Mouse (Mus musculus) heart, adult 2 months (tissue): ENCODE data around the gene Hist1h2bg. TPM values are rescaled to one million over a fixed set of nuclear protein-coding genes. Genes with fewer than 3 reads are reported as not detected.
A peak's percentile ranks its signal among the peaks of the same experiment; 100 is the strongest.
"Not testable (repeated sequence)": the region's sequence is repeated elsewhere in the genome, so short reads cannot be mapped to it uniquely, and the experiment has no call there.

Experiments used
- DNase-seq, 2 experiments: peaks; one replicate each; pipeline ENCODE4 v3.0.0; 2021
- H3K27ac ChIP-seq: fragments of 200-600 bp; 2 replicates; pipeline ENCODE4 v1.8.1; 2022
- H3K27me3 ChIP-seq: fragments of 200-500 bp; 2 replicates; pipeline ENCODE4 v1.6.1; 2012; ENCODE audit warnings: mild to moderate bottlenecking, low read length, inconsistent platforms, mixed read lengths; ENCODE audit not compliant: control insufficient read depth, insufficient read depth
- H3K36me3 ChIP-seq: fragments of 200-500 bp; 2 replicates; pipeline ENCODE4 v1.6.1; 2012; ENCODE audit warnings: low read length, inconsistent platforms; ENCODE audit not compliant: control insufficient read depth, insufficient read depth
- H3K4me1 ChIP-seq: fragments of 200-500 bp; 2 replicates; pipeline ENCODE4 v1.6.1; 2011; ENCODE audit warnings: low read length; ENCODE audit not compliant: control insufficient read depth, insufficient read depth
- H3K4me3 ChIP-seq: fragments of 200-600 bp; 2 replicates; pipeline ENCODE4 v1.8.1; 2022
- H3K79me2 ChIP-seq: fragments of 200-500 bp; replicated peaks from 2 replicates; pipeline ENCODE4 v1.6.1; 2012; ENCODE audit warnings: mild to moderate bottlenecking, inconsistent platforms, low read length, moderate library complexity, mixed read lengths; ENCODE audit not compliant: control insufficient read depth, insufficient read depth
- H3K9ac ChIP-seq: fragments of 200-500 bp; 2 replicates; pipeline ENCODE4 v1.6.1; 2012; ENCODE audit warnings: low read depth, mild to moderate bottlenecking, control low read depth, inconsistent platforms, low read length, mixed read lengths
- CTCF ChIP-seq: fragments of 200-600 bp; IDR thresholded peaks from 2 replicates; pipeline ENCODE4 v1.8.1; 2022; ENCODE audit warnings: antibody characterized with exemption, mild to moderate bottlenecking, moderate library complexity
- EP300 ChIP-seq: fragments of 200-500 bp; IDR thresholded peaks from 2 replicates; pipeline ENCODE4 v1.6.1; 2011; ENCODE audit warnings: low read depth, low read length, control low read depth; ENCODE audit not compliant: insufficient read depth
- POLR2A ChIP-seq: fragments of 200-500 bp; IDR thresholded peaks from 2 replicates; pipeline ENCODE4 v1.6.1; 2011; ENCODE audit warnings: mild to moderate bottlenecking, low read depth, low read length, control low read depth; ENCODE audit not compliant: insufficient read depth
- WGBS: fragments of 180-500 bp; shearing (Covaris S2); methylation state at CpG from one replicate; pipeline ENCODE4 v1.1.7; 2018; 5-methylcytosine and 5-hydroxymethylcytosine counted together
- intact Hi-C: fragments of 180-260 bp; cut with DNase I; formaldehyde crosslinking; loops from one replicate; pipeline ENCODE4 v1.15.1; 2025
- polyA plus RNA-seq: library from polyadenylated mRNA; depleted of rRNA; stranded (reverse); fragments of >200 nt; gene quantifications from 2 replicates; pipeline ENCODE4 v1.2.3, GENCODE M21; 2012
- total RNA-seq, 2 experiments: library from RNA; stranded (reverse); gene quantifications; 2 replicates each; pipeline ENCODE4 v1.2.3; 2021

Gene Hist1h2bg
- total and polyA plus RNA-seq, 3 experiments, result 3.3 to 19.5 (median 16.4) TPM

GRCm38 (mm10) chr13:23570261-23571021 lies 755 bp upstream of the Hist1h2bg start:
- Histone ChIP-seq H3K4me3 (peak overlapping the region; percentile 63), H3K9ac (peak overlapping the region; percentile 28; the same call in 1 of the 2 replicates), H3K27ac (peak overlapping the region; percentile 87)
- H3K4me1 ChIP-seq, H3K36me3 ChIP-seq, DNase-seq, intact Hi-C loops, H3K27me3 ChIP-seq, H3K79me2 ChIP-seq: not testable (repeated sequence)
- TF ChIP-seq CTCF, result peak; percentile 27; the same call in 1 of the 2 replicates
- 4% methylated on average over 28 of the region's 41 CpGs for WGBS

DNA sequence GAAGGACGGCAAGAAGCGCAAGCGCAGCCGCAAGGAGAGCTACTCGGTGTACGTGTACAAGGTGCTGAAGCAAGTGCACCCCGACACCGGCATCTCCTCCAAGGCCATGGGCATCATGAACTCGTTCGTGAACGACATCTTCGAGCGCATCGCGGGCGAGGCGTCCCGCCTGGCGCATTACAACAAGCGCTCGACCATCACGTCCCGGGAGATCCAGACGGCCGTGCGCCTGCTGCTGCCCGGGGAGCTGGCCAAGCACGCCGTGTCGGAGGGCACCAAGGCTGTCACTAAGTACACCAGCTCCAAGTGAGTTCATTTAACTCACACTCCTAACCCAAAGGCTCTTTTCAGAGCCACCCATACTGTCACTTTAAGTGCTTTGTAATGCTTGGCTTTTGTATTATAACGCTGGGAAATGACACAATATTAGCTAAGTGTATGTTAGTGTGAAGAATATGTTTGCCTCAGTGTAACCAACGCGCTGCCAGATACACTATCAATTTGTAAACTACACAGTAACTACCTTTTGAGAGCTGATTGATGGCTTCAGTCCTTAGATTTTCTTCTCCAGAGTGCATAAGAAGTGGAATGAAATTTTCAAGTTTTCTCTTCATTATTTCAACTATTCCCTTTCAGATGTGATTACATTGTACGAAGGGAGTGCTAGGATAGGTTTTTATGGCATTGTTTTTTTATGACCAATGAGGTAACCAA lies 465 bp downstream of the Hist1h2bg start:
- H3K4me1 ChIP-seq, H3K27me3 ChIP-seq, DNase-seq, H3K36me3 ChIP-seq, intact Hi-C loops, H3K79me2 ChIP-seq: not testable (repeated sequence)
- Histone ChIP-seq H3K9ac (peak overlapping the region; percentile 65), H3K27ac (peak overlapping the region; percentile 87), H3K4me3 (peak overlapping the region; percentile 63)
- WGBS, result 2% methylated on average over 18 of the region's 34 CpGs
- TF ChIP-seq POLR2A, result 0 out of 2 replicates have a peak, but pooled peaks have one; percentile 6

- Histone ChIP-seq H3K9ac (no peak overlapping the region), H3K27ac (no peak overlapping the region; the same call in 1 of the 2 replicates), H3K27me3 (no peaks in the 10 kb centered on the region), H3K79me2 (no peaks in the 10 kb centered on the region), H3K4me3 (peak overlapping the region; percentile 63), H3K36me3 (peaks cover 6% of the 10 kb centered on the region), H3K4me1 (peaks cover 4% of the 10 kb centered on the region)
- intact Hi-C loops, result no loop called here
- DNase-seq, result no peak
- 49% methylated on average over 2 of the region's 2 CpGs for WGBS
- no peak for TF ChIP-seq EP300
- no peak for TF ChIP-seq POLR2A
- TF ChIP-seq CTCF, result no peak
These were observed 1.2 kb downstream of the Hist1h2bg start for GRCm38 (mm10) chr13:23572218-23573033.

DNA sequence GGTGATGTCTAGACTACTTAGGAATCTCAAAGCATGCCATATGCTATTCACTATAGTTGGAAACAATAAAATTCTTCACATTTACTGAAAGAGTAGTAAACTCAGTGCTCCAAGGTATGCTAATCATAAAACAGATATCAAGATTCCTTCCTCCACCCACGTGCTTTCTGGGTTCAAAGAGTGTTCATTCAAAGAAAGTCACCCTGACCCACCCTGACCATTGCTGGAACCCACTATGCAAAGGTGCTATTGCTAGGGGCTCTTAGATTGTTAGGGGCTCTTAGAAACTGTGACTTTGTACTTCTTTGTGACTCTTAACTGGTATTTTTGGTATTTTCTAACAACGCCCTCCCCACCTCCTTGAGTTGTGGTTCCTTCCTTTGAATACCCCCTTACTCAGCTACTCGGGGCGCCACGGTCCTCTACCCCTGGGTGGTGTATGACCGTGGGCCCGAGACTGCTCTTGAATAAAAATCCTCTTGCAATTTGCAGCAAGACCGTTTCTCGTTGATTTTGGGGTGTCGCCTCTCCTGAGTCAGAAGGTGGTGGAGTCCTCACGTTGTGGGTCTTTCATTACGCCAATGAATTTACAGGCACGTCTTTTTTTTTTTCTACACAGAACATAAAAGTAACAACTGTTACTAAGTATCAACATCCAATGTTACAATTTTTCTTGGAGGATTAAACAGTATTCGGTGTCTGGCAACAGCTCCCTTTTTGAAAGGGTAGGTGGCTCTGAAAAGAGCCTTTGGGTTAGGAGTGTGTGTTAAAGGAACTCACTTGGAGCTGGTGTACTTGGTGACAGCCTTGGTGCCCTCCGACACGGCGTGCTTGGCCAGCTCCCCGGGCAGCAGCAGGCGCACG lies 2.1 kb downstream of the Hist1h2bg start:
- H3K36me3 ChIP-seq, intact Hi-C loops, H3K9ac ChIP-seq, H3K27me3 ChIP-seq, H3K79me2 ChIP-seq, H3K4me1 ChIP-seq, DNase-seq, H3K27ac ChIP-seq: not testable (repeated sequence)
- WGBS, result 31% methylated on average over 20 of the region's 20 CpGs
- peak overlapping the region; percentile 43 for H3K4me3 ChIP-seq

GRCm38 (mm10) chr13:23573898-23574524 lies 2.8 kb downstream of the Hist1h2bg start, which contains the start of the genes Hist1h2bf and Hist1h2ad:
Gene Hist1h2bf, minus strand, starts transcription at chr13:23574196.
Gene Hist1h2ad, plus strand, starts transcription at chr13:23574381.
- intact Hi-C loops, H3K4me1 ChIP-seq, H3K79me2 ChIP-seq, H3K36me3 ChIP-seq, H3K27me3 ChIP-seq: not testable (repeated sequence)
- Histone ChIP-seq H3K9ac (0 out of 2 replicates have a peak within 1 kb of the TSS, but pooled peaks have one; percentile 13), H3K4me3 (peak within 1 kb of the TSS; percentile 43), H3K27ac (peak within 1 kb of the TSS; percentile 57)
- DNase-seq, result peak; percentile 73 to 89
- 12% methylated on average over 42 of the region's 42 CpGs for WGBS

- intact Hi-C loops, H3K4me1 ChIP-seq, H3K27me3 ChIP-seq, H3K36me3 ChIP-seq, H3K79me2 ChIP-seq, H3K9ac ChIP-seq, DNase-seq: not testable (repeated sequence)
- Histone ChIP-seq H3K27ac (peak overlapping the region; percentile 6; the same call in 1 of the 2 replicates), H3K4me3 (peak overlapping the region; percentile 43)
- 9% methylated on average over 11 of the region's 39 CpGs for WGBS
These were observed 3.5 kb downstream of the Hist1h2bg start for GRCm38 (mm10) chr13:23574546-23575170.
